Mouse (Mus musculus): ENCODE data around the gene Mrpl52.

DNA sequence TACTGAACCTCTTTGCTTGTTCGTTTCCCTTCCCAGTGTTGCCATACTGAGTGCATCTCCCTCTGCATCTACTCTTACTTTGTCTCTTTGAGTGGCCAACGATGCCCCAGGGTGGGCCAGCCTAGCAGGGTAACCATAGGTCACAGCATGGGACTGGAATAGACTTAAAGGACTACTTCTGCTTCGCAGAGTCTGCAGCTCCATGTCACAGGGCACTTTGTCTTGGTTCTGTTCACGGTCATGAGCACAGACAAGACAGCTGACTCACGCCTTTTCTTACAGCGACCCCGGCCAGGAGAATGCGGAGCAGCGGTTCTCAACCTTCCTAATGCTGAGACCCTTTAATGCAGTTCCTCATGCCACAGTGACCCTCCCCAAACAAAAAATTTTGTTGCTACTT lies 44.1 kb upstream of the Mrpl52 start:
- TF ChIP-seq GATA1 (IDR thresholded peaks at IDR 0.05; ENCODE audit: low read length) (no peak), TAL1 (IDR thresholded peaks at IDR 0.05; ENCODE audit: low read length) (no peak)
